Mouse (Mus musculus) natural killer cell, adult 2 months (primary cell): ENCODE measurements around the gene AI413582.
A peak's percentile ranks its signal among the peaks of the same experiment; 100 is the strongest.

Source experiments
- DNase-seq, 2 experiments: peaks; one replicate each; pipeline ENCODE4 v3.0.0; 2022; ENCODE audit warnings: low spot score in 2 of 2

The AI413582 gene

DNA sequence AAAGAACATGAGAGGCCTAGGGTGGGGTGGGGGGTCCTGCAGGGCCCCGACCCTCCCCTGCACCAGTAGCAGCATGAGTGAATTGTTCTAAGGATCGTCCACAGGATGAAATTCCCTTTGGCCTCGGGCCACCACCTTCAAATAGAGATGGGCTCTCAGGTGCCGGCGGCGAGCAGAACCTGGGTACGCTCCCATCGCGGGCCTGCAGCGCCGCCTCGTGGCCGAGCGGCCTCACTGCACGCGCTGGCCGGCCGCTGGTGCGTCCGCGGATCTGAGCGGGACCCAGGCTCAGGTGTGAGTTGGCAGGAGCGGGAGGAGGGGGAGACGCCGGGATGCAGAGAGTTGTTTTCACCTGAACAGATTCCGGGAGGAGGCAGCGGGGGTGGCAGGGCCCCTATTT is 45.0 kb downstream of the AI413582 start:
- DNase-seq = peak; percentile 37 to 57

DNA sequence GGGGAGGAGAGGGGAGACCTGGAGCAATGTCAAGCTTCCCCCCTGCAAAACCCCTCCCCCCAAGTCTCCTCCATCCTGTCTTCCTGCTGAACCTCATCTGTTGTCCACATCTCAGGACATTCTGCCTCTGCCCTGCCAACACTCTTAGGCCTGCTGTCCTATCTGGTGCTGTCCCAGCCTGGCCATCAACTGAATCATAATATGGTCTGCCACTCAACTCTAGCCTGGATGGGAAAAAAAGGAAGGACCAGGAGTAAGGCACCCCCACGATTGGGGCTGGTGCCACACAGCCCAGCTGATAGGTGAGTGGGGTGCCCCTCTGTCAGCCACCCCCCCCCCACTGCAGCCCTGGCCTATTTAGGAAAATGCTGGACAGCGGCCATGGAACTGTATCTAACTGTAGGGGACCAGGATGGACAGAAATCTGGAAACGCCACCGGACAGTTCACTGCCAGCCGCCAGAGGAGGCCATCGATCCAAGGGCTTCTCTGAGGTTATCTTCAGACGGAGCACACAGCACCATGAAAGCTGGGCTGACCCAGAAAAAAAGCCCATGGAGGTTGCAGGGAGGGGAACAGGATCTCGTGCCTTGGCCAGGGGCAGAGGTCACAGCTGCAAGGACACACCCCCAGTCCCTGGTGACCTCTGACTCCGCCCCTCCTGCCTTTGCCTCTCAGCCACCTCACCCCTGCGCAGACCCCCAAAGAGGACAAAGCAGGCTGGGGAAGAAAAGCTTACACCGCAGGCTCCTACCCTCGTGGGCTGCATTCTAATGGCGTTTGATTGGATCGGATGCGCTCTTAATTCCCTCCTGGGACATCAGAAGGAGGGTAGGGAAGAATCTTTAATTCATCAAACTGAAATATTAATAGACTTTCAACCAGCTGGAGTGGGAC is 46.6 kb downstream of the AI413582 start:
- no peak for DNase-seq

- DNase-seq = no peak
Observed at GRCm38 (mm10) chr17:27518296-27518695, 47.3 kb downstream of the AI413582 start.

DNA sequence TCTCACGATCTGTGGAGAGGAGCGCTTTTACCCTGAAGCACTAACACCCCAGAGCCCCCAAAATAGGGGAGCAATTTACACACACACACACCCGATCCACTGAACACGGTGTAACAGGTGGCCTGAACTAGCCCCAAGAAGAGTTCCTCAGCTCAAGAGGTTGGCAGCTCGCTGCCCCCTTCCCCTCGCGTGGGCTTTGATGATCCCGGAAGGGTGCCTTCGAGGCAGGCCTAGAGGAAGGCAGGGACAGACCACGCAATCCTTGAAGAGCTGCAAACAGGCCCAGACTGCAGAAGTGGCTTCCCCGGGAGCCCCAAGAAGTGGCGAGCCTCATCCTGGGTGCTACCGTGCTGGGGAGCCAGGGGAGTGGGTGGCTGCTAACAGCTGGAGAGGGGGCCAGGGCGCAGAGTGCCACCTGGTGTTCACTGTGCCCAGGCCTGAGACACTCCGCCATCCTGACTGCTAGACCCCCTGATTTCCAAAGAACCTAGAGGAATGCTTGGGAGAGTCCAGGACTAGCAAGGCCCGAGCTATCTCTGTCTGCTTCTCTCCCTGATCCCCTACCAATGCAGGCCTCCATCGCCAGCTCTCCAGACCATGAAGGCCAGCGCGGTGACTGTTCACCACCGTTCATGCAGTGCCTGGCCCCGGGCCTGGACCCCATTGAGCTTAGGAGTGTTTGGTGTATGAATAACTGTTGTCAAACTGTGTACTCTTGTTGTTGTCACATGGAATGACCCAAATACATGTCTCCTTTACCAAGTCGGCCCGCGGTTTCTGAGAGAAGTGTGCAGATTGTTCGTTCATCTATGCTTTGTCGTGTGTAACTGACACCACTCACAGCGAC is 51.4 kb downstream of the AI413582 start:
- no peak for DNase-seq
